Mouse (Mus musculus): Measurements from ENCODE around the gene Olfr368. TPM values are rescaled to one million over a fixed set of nuclear protein-coding genes. Genes with fewer than 3 reads are reported as not detected.

Gene Olfr368
- total RNA-seq (2023), result not detected

DNA sequence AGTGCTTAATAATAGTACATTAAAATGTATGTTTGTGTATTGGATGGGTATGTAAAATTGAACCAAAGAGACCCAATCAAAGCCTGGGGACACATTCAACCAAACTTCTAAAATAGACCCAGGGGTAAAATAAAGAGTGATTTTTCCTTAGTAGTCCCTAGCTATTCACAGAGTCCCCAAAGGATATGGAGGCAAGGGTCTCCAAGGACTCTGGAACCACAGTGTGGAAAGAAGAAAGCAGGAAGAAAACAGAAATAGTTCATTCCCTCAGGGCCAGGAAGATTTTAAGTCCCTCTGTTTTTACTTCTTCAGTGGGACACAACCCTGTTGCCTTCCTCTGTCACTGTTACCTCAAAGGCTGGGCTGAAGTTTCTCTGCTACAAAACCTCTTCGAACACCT is at the start of gene Olfr368:
Olfr368 (plus strand) TSS at position 301 of the 400 bp plus-strand sequence.

DNA sequence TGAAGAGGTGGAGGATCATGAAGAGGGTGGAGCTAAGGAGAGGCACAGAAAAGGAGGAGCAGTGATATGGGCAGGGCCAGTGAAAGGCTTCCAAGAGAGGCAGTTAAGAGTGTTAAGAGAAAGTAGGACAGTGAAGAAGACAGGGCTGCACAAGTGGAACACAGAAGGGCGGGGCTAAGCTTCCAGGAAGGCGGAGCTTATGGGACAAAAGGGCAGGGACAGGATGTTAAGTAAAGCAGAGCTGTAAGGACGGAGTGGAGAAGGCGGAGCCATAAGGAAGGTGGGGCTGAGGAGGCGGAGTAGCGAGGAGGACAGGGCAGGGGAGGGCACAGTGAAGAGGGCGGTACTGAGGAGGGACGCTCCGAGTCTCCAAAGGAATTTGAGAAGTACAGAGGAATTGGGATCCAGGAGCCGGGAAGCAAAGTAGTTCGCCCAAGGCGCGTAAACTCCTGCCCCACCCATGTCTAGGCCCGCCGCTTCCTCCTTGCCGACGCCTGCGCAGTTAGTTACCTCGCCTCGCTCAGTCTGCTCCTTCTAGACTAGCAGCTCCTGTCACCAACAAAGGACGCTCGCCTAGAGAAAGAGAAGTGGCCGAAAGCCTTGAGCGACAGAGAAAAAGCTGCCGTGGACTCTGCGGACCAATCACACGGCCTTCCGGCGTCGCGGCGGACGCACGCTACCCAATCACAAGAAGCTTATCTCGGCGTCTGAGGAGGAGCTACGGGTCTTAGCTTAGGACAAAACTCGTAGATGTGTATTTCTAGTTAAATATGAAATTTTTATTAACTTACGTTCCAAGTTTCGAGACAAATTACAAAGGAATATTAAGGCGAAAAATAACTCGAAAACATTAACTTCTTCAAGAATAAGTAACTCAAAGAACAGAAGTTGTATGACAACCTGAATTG is 32.6 kb downstream of the Olfr368 start, which contains the start of gene Pdcl:
Pdcl (minus strand) TSS at position 700 of the 908 bp plus-strand sequence.

Other genes with a start within 250 kb of the Olfr368 start
- gene Olfr361, start 237.2 kb upstream of the Olfr368 start, total RNA-seq (2023), result not detected
- gene Olfr362, start 208.6 kb upstream of the Olfr368 start, total RNA-seq (2023), result not detected
- not detected for gene Olfr364-ps1, start 187.2 kb upstream of the Olfr368 start, total RNA-seq (2023)
- not detected for gene Olfr365, start 138.3 kb upstream of the Olfr368 start, total RNA-seq (2023)
- not detected for gene Olfr366, start 114.9 kb upstream of the Olfr368 start, total RNA-seq (2023)
- 10 to 100 TPM; 25.9 to 33.3 TPM for gene Pdcl, start 32.8 kb downstream of the Olfr368 start, total RNA-seq (2023)
- gene Rc3h2, start 96.4 kb downstream of the Olfr368 start, total RNA-seq (2023), result 10 to 100 TPM; 43.9 to 44.1 TPM
- 1 to 10 TPM; 2.4 to 3.1 TPM for gene Zbtb26, start 116.6 kb downstream of the Olfr368 start, total RNA-seq (2023)
- gene Zbtb6, start 116.7 kb downstream of the Olfr368 start, total RNA-seq (2023), result 10 to 100 TPM; 12.1 to 12.5 TPM
- 10 to 100 TPM; 33.2 to 33.9 TPM for gene Rabgap1, start 116.8 kb downstream of the Olfr368 start, total RNA-seq (2023)
- 1 to 10 TPM; 3.6 to 3.9 TPM for gene Gpr21, start 189.8 kb downstream of the Olfr368 start, total RNA-seq (2023)